Mouse (Mus musculus) cerebellum, adult 2 months (tissue): ENCODE data around the gene Prss54.

Source experiments
- CTCF ChIP-seq: fragments of 200-500 bp; IDR thresholded peaks from 2 replicates; pipeline ENCODE4 v1.5.1; 2011; ENCODE audit warnings: low read depth, mild to moderate bottlenecking, control low read depth, low read length, moderate library complexity, borderline replicate concordance; ENCODE audit not compliant: insufficient read depth
- POLR2A ChIP-seq: fragments of 200-500 bp; IDR thresholded peaks from 2 replicates; pipeline ENCODE4 v1.6.1; 2011; ENCODE audit warnings: low read length, control low read depth, borderline replicate concordance; ENCODE audit not compliant: insufficient read depth

DNA sequence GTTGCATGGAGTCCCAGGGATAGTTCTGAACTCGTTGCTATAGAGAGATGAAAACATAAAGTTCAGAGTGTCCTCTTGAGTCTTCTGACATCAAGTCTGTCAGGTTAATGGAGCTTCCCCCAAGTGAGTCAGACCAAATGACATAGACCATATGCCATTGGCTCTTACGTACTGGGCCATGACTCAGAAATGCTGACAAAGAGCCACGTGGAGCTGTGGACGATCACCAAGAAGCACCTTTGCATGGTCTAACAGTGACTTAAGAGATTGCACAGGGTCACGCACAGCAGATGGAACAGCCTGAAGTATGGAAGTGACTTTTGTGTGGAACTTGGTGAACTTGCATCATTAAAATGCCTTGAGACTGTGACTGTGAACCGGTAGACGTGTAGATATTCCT lies 40.2 kb upstream of the Prss54 start:
- TF ChIP-seq CTCF (no peak), POLR2A (no peak)
